Mouse (Mus musculus): Measurements from ENCODE around the gene Olfr645.

The Olfr645 gene

GRCm38 (mm10) chr7:104085365-104085764 lies at the start of gene Olfr645:
Gene Olfr645, minus strand, starts transcription at chr7:104085465.
- DNase-seq (ENCODE audit: low read depth, low spot score): no peak

DNA sequence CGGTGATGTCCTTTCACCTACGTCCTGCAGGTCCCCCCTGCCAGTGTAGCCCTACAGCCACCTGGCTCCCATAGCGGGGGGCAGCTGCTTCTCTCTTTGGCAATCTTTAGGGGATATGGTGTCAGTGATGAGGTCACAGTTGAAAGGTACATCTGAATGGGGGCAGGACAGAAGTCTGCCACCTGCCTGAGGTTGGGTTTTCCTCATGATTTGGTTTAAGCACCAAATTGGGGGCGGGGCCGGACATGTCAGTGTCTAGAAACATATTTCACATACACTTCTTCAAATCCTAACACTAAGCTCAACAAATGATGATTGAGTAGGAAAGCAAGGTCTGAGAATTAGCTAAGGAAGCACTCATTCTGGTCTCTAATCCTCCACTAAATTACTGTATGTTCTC lies 44.5 kb upstream of the Olfr645 start, which contains the start of gene Ubqln5:
Gene Ubqln5, minus strand, starts transcription at position 101 of the 400 bp plus-strand sequence.
- no peak for DNase-seq (ENCODE audit: low read depth, low spot score)

- DNase-seq (ENCODE audit: low read depth, low spot score): no peak
Measured at GRCm38 (mm10) chr7:104104757-104104972, 19.4 kb upstream of the Olfr645 start, which contains the start of gene Olfr646. Gene Olfr646, plus strand, starts transcription at chr7:104104873.

DNA sequence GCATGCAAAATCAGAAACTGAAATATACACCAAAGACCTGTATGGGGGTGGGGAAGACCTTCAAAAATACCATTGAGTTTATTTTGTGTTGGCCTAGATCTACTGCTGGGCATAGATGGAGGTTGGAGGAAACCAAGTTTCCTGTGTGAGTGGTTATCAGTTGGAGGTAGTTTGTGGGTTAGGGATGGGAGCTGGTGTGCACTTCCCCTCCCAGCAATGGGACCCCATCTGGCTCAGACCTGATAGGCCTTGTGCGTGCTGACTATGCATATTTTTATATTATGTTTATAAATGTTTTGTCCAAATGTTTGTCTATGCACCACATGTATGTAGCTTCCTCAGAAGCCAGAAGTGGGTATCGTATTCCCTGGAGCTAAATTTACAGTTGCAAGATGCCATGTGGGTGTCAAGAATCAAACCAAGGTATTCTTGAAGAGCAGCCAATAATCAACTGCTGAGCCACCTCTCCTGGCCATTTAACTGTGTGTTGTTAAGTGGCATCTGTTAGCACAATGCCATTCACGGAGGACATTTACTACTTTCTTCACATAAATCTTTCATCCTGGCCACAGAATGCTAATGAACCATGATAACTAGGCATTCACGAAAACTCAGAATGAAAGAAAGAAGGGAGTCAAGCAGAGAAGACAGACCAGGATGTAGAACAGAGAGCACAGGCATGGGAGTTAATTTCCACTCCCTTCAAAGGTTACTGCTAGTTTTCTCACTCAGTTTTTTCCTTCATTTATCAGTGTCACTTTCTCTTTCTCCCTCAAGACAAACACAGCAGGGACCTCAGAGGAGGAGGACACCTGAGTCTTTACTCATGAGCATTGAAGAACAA lies 18.9 kb upstream of the Olfr645 start:
- no peak for DNase-seq (ENCODE audit: low read depth, low spot score)

DNA sequence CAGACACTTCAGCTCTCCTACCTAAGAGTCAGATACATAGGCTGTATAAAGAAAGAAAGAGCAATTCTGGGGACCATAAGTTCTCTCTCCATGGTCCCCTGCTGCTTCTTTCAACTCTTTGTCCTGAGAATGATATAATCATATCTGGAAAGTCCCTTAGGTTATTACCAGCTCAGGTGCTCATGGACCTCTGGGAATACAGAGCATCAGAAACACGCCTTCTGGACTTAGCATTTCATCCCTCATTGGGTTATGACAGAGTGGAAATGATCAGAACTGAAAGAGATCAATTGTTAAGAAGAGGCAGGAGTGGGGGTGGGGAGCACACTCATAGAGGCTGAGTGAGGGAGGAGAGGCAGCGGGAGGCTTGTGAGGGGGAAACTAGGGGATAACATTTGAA lies 13.5 kb downstream of the Olfr645 start, which contains the start of gene Olfr644:
Gene Olfr644, minus strand, starts transcription at position 101 of the 400 bp plus-strand sequence.
- DNase-seq (ENCODE audit: low read depth, low spot score): no peak

- no peak for DNase-seq (ENCODE audit: low read depth, low spot score)
Measured at GRCm38 (mm10) chr7:104061345-104061744, 23.9 kb downstream of the Olfr645 start, which contains the start of gene 4930516K23Rik. Gene 4930516K23Rik, minus strand, starts transcription at chr7:104061445.

- no peak for DNase-seq (ENCODE audit: low read depth, low spot score)
Measured at GRCm38 (mm10) chr7:104059215-104059614, 26.1 kb downstream of the Olfr645 start.

DNA sequence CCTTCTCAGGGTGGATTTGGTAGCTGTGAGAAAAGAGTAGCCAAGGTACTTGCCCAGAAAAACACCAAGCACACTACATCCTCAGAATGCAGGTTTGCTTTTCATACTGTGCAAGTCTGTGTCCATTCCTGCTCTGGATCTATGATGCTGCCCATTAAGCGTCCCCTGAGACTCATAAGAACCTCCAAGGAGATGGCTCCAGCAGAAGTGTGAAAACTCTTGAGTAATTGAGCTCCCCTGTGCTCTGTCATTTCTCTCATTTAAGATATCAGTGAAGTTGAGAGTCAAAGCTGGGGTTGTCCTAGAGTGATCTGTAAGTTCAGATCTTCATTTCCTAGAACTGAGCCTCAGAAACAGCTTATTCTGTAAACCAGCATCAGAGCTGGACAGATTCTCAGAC lies 32.7 kb downstream of the Olfr645 start, which contains the start of gene Olfr642:
Gene Olfr642, minus strand, starts transcription at position 101 of the 400 bp plus-strand sequence.
- no peak for DNase-seq (ENCODE audit: low read depth, low spot score)

DNA sequence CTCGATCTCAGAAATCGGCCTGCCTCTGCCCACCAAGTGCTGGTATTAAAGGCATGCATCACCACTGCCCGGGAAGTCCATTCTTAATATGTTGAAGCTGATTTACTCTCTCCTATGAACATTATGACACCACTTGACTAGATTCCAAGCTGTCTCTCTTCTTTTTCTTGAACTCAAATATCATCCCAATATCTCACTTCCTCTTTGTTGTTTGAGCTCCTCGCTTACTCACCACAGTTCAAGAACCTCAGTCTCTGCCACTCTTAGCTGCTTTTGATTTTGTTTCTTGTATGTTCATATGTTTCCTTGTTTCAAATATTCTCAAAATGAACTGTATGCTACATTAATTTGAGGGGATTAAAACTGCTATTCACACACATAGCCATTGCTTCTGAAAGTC lies 34.5 kb downstream of the Olfr645 start:
- no peak for DNase-seq (ENCODE audit: low read depth, low spot score)

DNA sequence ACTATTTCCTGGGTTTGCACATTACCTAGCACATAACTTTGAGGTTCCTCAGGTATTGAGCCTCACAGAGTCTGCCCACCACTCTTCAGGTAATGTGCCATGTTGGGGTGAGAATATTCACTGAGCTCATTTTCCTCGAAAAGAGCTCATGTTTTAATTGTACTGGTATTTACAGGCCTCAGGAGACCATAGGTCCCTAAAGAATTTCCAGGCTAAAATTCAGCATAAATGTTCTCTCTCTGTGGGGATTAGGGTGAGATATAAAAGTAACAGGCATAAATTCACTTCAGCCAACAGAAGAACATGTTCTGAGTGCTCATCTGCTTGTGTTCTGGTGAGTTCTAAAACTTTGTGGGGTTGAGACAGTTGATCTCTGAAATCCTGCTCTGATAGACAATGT lies 50.1 kb downstream of the Olfr645 start, which contains the start of gene Olfr641:
Gene Olfr641, plus strand, starts transcription at position 301 of the 400 bp plus-strand sequence.
- no peak for DNase-seq (ENCODE audit: low read depth, low spot score)
